Comparison of ENCODE assay signal across 18 mouse cellular contexts in the genomic region with DNA sequence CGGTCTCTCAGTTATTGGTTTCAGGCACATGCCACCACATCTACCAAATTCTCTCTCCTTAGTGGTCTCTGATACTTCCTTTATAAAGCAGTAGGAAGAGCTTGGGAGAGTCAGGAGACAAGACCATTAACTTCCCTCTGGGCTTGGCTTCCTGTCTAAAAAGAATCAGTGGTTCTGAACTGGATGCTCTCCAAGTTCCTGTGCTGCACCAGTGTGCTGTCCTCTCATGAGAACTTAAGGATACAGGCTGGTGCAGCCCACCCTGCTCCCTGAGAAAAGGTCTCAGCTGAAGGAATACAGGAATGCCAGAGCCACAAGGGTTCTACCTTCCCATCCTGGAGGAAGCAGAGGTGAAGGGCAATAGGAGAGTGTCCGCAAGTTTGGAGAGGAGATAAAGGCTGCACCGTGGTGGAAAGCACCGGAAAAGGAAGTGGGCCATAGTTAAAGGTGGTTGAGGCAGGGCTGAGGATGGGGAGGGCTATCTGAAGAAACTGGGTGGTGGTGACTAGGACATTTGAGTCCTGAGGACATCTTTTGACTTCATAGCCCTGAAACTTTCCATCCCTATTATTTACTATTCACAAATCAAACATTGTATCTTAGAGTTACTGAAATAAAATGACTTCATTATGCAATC. TPM values are rescaled to one million over a fixed set of nuclear protein-coding genes. Genes with fewer than 3 reads are reported as not detected.
A peak's percentile ranks its signal among the peaks of the same experiment; 100 is the strongest.
DNase-seq lines count a peak whose midpoint lies in the region; ATAC-seq lines count a peak whose summit lies in the region.
"Had no signal": no experiment of that assay in that cellular context is flagged by ENCODE, and none has a peak within 500 bp of the region (broad histone marks: within the 10 kb centered on the region; RNA-seq: fewer than 3 reads in every experiment).

No protein-coding gene starts in this region.

- DNase-seq in heart, adult 8-10 months (ENCODE audit: low spot score), result peak; percentile 54
- peak; percentile 38 for DNase-seq in MEL-GATA-1-ER (ENCODE audit: extremely low read depth, low read depth)
- DNase-seq in heart, postnatal 36 days, result peak; percentile 23 to 49
- peak; percentile 77 for DNase-seq in lung, postnatal 36 days
- DNase-seq in right cerebral cortex, postnatal 4 days, result no peak
- no peak for DNase-seq in frontal cortex, adult 2 months (ENCODE audit: extremely low spot score in 1 of 2, low spot score in 1 of 2)
- no peak for DNase-seq in retina, embryonic 14.5 days (ENCODE audit: low spot score)
- DNase-seq: liver, postnatal 0 days; spleen, adult 18-20 months had no signal

- 56% methylated on average over 4 of the region's 4 CpGs for WGBS in heart, embryonic 11.5 days (ENCODE audit: insufficient replicate concordance)

- H3K9me3 ChIP-seq in heart, embryonic 11.5 days (replicated peaks; ENCODE audit: control insufficient read depth, low read length), result no peaks in the 10 kb centered on the region
- H3K9me3 ChIP-seq: embryonic facial prominence, embryonic 15.5 days; forebrain, embryonic 12.5 days; G1E; heart, embryonic 15.5 days; midbrain, embryonic 15.5 days; neural tube, embryonic 12.5 days had no signal

- H3K9ac ChIP-seq in heart, embryonic 11.5 days (ENCODE audit: low read depth, low read length), result no peak overlapping the region
- H3K9ac ChIP-seq: embryonic facial prominence, embryonic 15.5 days; forebrain, embryonic 12.5 days; heart, embryonic 15.5 days; liver, postnatal 0 days; midbrain, embryonic 15.5 days; neural tube, embryonic 12.5 days had no signal

- H3K27ac ChIP-seq in heart, embryonic 11.5 days (ENCODE audit: low read depth, low read length), result no peak overlapping the region
- H3K27ac ChIP-seq: embryonic facial prominence, embryonic 15.5 days; forebrain, embryonic 12.5 days; heart, embryonic 15.5 days; left cerebral cortex, adult 2 months; midbrain, embryonic 15.5 days; neural tube, embryonic 12.5 days; stomach, postnatal 0 days had no signal

- H3K4me2 ChIP-seq in heart, embryonic 11.5 days, result no peak overlapping the region
- H3K4me2 ChIP-seq: embryonic facial prominence, embryonic 15.5 days; forebrain, embryonic 12.5 days; heart, embryonic 15.5 days; midbrain, embryonic 15.5 days; neural tube, embryonic 12.5 days had no signal

- peaks cover 6% of the 10 kb centered on the region; the same call in 1 of the 2 replicates for H3K4me1 ChIP-seq in heart, embryonic 11.5 days (ENCODE audit: control insufficient read depth, insufficient read depth, low read length)
- H3K4me1 ChIP-seq: embryonic facial prominence, embryonic 15.5 days; forebrain, embryonic 12.5 days; midbrain, embryonic 15.5 days; neural tube, embryonic 12.5 days had no signal

- H3K4me3 ChIP-seq in heart, embryonic 11.5 days (ENCODE audit: low read depth, low read length), result no peak overlapping the region
- H3K4me3 ChIP-seq: embryonic facial prominence, embryonic 15.5 days; forebrain, embryonic 12.5 days; heart, embryonic 15.5 days; left cerebral cortex, adult 2 months; midbrain, embryonic 15.5 days; neural tube, embryonic 12.5 days had no signal

- H3K36me3 ChIP-seq in heart, embryonic 11.5 days (ENCODE audit: control insufficient read depth, insufficient read depth, low read length), result no peaks in the 10 kb centered on the region
- H3K36me3 ChIP-seq: embryonic facial prominence, embryonic 15.5 days; forebrain, embryonic 12.5 days; G1E; heart, embryonic 15.5 days; midbrain, embryonic 15.5 days; neural tube, embryonic 12.5 days had no signal

- intact Hi-C loops in heart, postnatal 36 days (cut with DNase I), result loop anchor here (10.0 kb wide), 1 partner anchor 368 kb away; no protein-coding TSS in a partner anchor

- no peaks in the 10 kb centered on the region for H3K27me3 ChIP-seq in heart, embryonic 11.5 days (ENCODE audit: control insufficient read depth, insufficient read depth, low read length)
- H3K27me3 ChIP-seq: embryonic facial prominence, embryonic 15.5 days; forebrain, embryonic 12.5 days; heart, embryonic 15.5 days; midbrain, embryonic 15.5 days; neural tube, embryonic 12.5 days had no signal

- no peak for ATAC-seq in heart, embryonic 11.5 days (replicated peaks; ENCODE audit: insufficient number of reproducible peaks, low FRiP score, low TSS enrichment)
- ATAC-seq: liver, postnatal 0 days; midbrain, embryonic 15.5 days had no signal

RNA-seq across cellular contexts. Expression of a gene that starts 8.0 kb away (rescaled TPM):
- total RNA-seq in heart, adult 8-10 months (2022), result 100 to 1,000 TPM; 116 to 134 (median 127) TPM
- polyA plus RNA-seq in heart, embryonic 11.5 days (2014; fragmentation: Nextera tagmentation; extraction: Ambion mirVana), result 197 and 209 TPM in 2 replicates
- 100 to 1,000 TPM; 128 to 130 TPM for total RNA-seq in heart, postnatal 36 days (2021)
- 210 and 221 TPM in 2 replicates for polyA plus RNA-seq in frontal cortex, adult 2 months (2012; rRNA removed)

RNA-seq across cellular contexts. Expression of a gene that starts 56.0 kb away (rescaled TPM):
- 10 to 100 TPM; 41.9 to 47.2 (median 43.2) TPM for total RNA-seq in heart, adult 8-10 months (2022)
- 32.0 and 32.8 TPM in 2 replicates for polyA plus RNA-seq in heart, embryonic 11.5 days (2014; fragmentation: Nextera tagmentation; extraction: Ambion mirVana)
- total RNA-seq in heart, postnatal 36 days (2021), result 10 to 100 TPM; 41.8 to 47.5 TPM
- polyA plus RNA-seq in frontal cortex, adult 2 months (2012; rRNA removed), result 18.9 and 19.6 TPM in 2 replicates

Comparison
In these comparisons a context has a peak if more than half of its experiments do, and no peak if none do; other contexts are left out.
1. DNase-seq: peak in heart, adult 8-10 months (single experiment), MEL-GATA-1-ER (single experiment), heart, postnatal 36 days (2 of 2) and lung, postnatal 36 days (single experiment); none in right cerebral cortex, postnatal 4 days (single experiment), frontal cortex, adult 2 months (0 of 2) and retina, embryonic 14.5 days (single experiment).